Mouse (Mus musculus) intestine, postnatal 0 days (tissue): ENCODE results near the gene 5031439G07Rik. TPM values are rescaled to one million over a fixed set of nuclear protein-coding genes. Genes with fewer than 3 reads are reported as not detected.
A peak's percentile ranks its signal among the peaks of the same experiment; 100 is the strongest.

Experiments
- ATAC-seq: fragments of 200-750 bp; cut with Nextera tagmentation; 2 replicates; pipeline ENCODE4 v1.8.0; 2017; ENCODE audit warnings: mild to moderate bottlenecking, moderate TSS enrichment, moderate library complexity
- H3K27ac ChIP-seq: fragments of 300-500 bp; sonication (generic); 2 replicates; pipeline ENCODE4 v1.5.1; 2014; ENCODE audit warnings: mild to moderate bottlenecking, low read depth, low read length, moderate library complexity
- H3K27me3 ChIP-seq: fragments of 300-500 bp; sonication (generic); replicated peaks from 2 replicates; pipeline ENCODE4 v1.6.1; 2014; ENCODE audit warnings: low read length, mixed read lengths; ENCODE audit not compliant: control insufficient read depth, insufficient read depth
- H3K36me3 ChIP-seq: fragments of 300-500 bp; sonication (generic); 2 replicates; pipeline ENCODE4 v1.6.1; 2014; ENCODE audit warnings: mild to moderate bottlenecking, moderate library complexity; ENCODE audit not compliant: control insufficient read depth, insufficient read depth
- H3K4me1 ChIP-seq: fragments of 300-500 bp; sonication (generic); replicated peaks from 2 replicates; pipeline ENCODE4 v1.6.1; 2014; ENCODE audit warnings: antibody characterized with exemption, low read length, mixed read lengths; ENCODE audit not compliant: control insufficient read depth, insufficient read depth
- H3K4me2 ChIP-seq: fragments of 300-500 bp; sonication (generic); replicated peaks from 2 replicates; pipeline ENCODE4 v1.6.1; 2014; ENCODE audit warnings: low read depth, mild to moderate bottlenecking, moderate library complexity
- H3K4me3 ChIP-seq: fragments of 300-500 bp; sonication (generic); 2 replicates; pipeline ENCODE4 v1.5.1; 2014; ENCODE audit warnings: low read depth, low read length
- H3K9ac ChIP-seq: fragments of 300-500 bp; sonication (generic); 2 replicates; pipeline ENCODE4 v1.6.1; 2014; ENCODE audit warnings: mild to moderate bottlenecking, low read depth, low read length
- H3K9me3 ChIP-seq: fragments of 300-500 bp; sonication (generic); 2 replicates; pipeline ENCODE4 v1.6.1; 2016; ENCODE audit warnings: mixed run types; ENCODE audit not compliant: control insufficient read depth
- CTCF ChIP-seq: sonication (generic); IDR thresholded peaks from 2 replicates; pipeline ENCODE4 v1.5.1; 2016; ENCODE audit warnings: low read depth, mild to moderate bottlenecking, control low read depth, antibody characterized with exemption, moderate library complexity
- WGBS: fragments of 180-500 bp; shearing (Covaris S2); extraction: QIAGEN DNeasy Blood & Tissue Kit; methylation state at CpG from one replicate; pipeline ENCODE4 v1.1.7; 2014; 5-methylcytosine and 5-hydroxymethylcytosine counted together
- polyA plus RNA-seq: library from polyadenylated mRNA; unstranded; fragments of >200 nt; fragmentation: Nextera tagmentation; extraction: Ambion mirVana; gene quantifications from 2 replicates; pipeline ENCODE4 v1.2.1, GENCODE M21; 2015

Gene 5031439G07Rik
- polyA plus RNA-seq, 1 experiment from 2014 or later: 14.9 TPM

DNA sequence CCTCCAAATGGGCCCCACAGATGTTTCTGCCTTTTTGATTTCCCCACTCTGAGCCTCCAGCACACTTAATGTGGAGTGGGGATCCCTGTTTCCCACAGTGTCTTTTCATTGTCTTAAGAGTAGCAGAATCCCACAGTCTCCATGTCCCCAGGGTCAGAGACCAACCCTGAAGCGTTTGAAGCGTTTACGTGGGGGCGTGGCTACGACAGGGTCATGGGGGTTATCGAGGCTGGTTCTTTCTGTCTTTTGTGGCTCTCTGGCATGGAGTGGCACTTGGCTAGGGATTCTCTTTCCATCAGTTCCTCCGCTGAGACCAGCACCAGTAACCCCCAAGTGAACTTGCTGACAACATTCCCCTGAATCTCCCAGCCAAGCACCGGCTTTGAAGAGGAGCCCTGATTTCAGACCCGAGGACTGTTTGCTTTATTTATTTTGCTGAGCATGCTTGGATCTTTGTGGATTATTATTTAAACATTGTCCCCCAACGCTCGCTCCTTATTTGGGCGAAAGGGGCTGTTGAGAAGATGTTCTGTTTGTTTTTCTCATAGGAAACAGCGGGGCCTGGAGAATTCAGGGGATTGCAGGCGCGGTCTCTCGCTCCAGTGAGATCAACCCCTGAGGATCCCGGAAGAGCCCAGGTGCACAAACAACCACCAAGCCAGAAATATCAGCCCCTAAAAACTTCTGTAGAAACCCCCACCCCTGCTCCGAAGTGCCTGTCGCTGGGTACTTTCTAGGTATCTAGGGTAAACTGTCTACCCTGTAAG lies 23.7 kb upstream of the 5031439G07Rik start:
- Histone ChIP-seq H3K4me2 (peak overlapping the region; percentile 35), H3K9ac (0 out of 2 replicates have a peak overlapping the region, but pooled peaks have one; percentile 5), H3K27ac (peak overlapping the region; percentile 93), H3K9me3 (no peaks in the 10 kb centered on the region), H3K4me1 (no peaks in the 10 kb centered on the region), H3K27me3 (no peaks in the 10 kb centered on the region), H3K36me3 (no peaks in the 10 kb centered on the region), H3K4me3 (no peak overlapping the region)
- 9% methylated on average over 19 of the region's 19 CpGs for WGBS
- no peak for TF ChIP-seq CTCF
- peak; percentile 18 for ATAC-seq

DNA sequence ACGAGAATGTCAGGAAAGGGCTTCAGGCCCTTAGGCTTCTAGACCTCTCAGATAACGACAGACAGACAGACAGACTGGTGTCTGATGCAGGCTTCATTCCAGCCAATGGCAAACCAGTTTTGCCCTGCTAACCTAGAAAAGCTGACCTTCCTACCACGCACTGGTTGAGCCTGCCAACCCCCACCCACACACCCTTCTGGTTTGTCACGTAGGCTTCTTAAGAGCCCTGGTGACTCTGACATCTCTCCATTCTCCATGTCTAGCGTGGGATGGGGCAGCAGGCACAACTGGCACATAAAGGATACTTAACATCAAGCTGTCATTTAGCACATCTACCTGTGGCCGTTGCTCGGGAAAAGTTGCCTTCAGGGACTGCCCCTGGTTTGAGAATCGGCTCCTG lies 21.3 kb upstream of the 5031439G07Rik start:
- H3K4me3 ChIP-seq: no peak overlapping the region
- H3K36me3 ChIP-seq: no peaks in the 10 kb centered on the region
- no peak overlapping the region for H3K4me2 ChIP-seq
- WGBS: 85% methylated on average over 8 of the region's 8 CpGs
- no peaks in the 10 kb centered on the region for H3K27me3 ChIP-seq
- H3K9me3 ChIP-seq: no peaks in the 10 kb centered on the region
- no peak overlapping the region for H3K9ac ChIP-seq
- no peak for ATAC-seq
- H3K27ac ChIP-seq: no peak overlapping the region
- no peak for TF ChIP-seq CTCF
- no peaks in the 10 kb centered on the region for H3K4me1 ChIP-seq

DNA sequence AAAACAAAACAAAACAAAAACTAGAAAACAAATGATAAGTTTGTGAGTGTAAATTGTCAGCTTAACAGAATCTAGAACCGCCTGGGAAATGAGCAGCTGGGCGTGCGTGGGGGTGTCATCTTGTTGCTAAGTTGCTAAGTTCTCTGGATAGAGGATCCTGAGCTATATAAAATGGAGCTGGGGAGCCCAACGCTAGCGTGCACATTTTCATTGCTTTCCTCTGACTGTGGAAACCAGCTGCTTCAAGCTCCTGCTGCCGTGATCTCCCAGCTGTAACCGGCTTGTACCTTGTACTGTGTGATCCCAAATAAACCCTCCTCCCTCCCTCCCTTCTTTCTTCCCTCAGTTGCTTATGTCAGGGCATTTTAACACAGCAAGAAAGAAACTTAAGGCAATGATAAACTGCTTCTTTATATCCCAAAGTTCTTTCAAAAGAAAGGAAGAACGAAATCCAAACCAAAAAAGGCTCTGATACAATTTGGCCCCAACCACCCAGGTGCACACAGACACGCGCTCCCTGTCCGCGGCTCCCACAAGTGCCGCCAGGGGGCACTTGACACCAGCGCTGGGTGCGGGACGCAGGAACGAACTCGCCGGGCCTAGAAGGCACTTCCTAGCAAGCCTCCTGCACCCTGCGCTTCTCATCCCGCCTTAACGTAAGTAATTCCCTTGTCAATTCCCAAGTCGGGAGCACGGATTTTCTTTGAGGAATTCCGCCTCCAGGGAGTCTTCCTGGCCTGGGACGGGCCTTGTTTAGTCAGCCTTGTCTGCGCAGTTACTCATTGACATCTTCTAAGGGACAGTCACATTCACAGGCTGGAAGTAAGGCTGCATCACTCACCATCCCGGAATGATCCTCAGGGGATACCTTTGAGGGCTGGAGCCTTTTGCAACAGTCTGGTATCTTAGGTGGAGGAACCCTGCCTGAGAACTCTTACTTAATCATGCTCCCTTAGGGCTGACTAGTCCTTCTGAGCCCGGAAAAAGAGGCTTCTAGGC lies 12.9 kb upstream of the 5031439G07Rik start:
- TF ChIP-seq CTCF: peak; percentile 98
- ATAC-seq: peak; percentile 85
- H3K36me3 ChIP-seq: no peaks in the 10 kb centered on the region
- 17% methylated on average over 29 of the region's 29 CpGs for WGBS
- H3K27me3 ChIP-seq: no peaks in the 10 kb centered on the region
- no peak overlapping the region for H3K9ac ChIP-seq
- H3K4me3 ChIP-seq: no peak overlapping the region
- H3K4me1 ChIP-seq: no peaks in the 10 kb centered on the region
- H3K27ac ChIP-seq: no peak overlapping the region
- peak overlapping the region; percentile 21 for H3K4me2 ChIP-seq
- H3K9me3 ChIP-seq: no peaks in the 10 kb centered on the region

- no peak overlapping the region for H3K27ac ChIP-seq
- no peaks in the 10 kb centered on the region for H3K4me1 ChIP-seq
- 74% methylated on average over 7 of the region's 7 CpGs for WGBS
- H3K4me2 ChIP-seq: no peak overlapping the region
- no peak for ATAC-seq
- no peak overlapping the region for H3K4me3 ChIP-seq
- H3K27me3 ChIP-seq: no peaks in the 10 kb centered on the region
- TF ChIP-seq CTCF: no peak
- no peak overlapping the region for H3K9ac ChIP-seq
- no peaks in the 10 kb centered on the region for H3K36me3 ChIP-seq
- no peaks in the 10 kb centered on the region for H3K9me3 ChIP-seq
Observed at GRCm38 (mm10) chr15:84999911-85000310, 11.6 kb upstream of the 5031439G07Rik start.

DNA sequence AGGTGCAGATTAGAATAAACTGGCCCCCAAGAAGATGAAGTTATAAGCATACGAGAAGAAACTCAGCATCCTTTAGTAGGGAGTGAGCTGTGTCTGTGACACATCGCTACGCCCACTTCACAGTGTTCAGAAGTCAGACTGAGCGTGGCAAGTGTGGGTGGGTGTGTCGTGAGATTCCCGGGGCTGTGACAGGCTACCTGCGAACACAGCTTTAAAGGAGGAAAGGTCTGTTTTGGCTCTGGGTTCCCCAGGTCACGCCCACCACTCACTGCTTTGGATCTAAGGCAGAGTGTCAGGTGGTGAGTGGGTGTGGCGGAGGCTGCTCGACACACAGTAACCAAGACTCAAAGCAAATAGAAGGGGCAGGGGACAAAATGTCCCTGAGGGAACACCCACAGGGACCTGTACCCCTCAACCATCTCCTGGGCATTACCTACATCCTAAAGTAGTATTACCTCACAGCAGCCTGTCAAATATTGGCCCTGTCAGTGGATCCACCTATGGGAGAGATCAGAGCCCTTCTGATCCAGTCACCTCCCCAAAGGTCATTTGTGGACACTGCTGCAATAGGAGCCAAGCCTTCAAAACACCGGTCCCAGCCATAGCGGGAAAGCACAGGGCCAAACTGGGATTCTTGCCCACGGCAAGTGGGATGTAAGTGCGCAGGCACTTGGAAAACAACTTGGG lies 9.6 kb upstream of the 5031439G07Rik start:
- no peak for TF ChIP-seq CTCF
- H3K4me2 ChIP-seq: no peak overlapping the region
- 47% methylated on average over 14 of the region's 14 CpGs for WGBS
- H3K36me3 ChIP-seq: no peaks in the 10 kb centered on the region
- H3K9ac ChIP-seq: no peak overlapping the region
- no peak overlapping the region for H3K4me3 ChIP-seq
- no peaks in the 10 kb centered on the region for H3K9me3 ChIP-seq
- no peaks in the 10 kb centered on the region for H3K4me1 ChIP-seq
- ATAC-seq: no peak
- H3K27me3 ChIP-seq: no peaks in the 10 kb centered on the region
- no peak overlapping the region for H3K27ac ChIP-seq

DNA sequence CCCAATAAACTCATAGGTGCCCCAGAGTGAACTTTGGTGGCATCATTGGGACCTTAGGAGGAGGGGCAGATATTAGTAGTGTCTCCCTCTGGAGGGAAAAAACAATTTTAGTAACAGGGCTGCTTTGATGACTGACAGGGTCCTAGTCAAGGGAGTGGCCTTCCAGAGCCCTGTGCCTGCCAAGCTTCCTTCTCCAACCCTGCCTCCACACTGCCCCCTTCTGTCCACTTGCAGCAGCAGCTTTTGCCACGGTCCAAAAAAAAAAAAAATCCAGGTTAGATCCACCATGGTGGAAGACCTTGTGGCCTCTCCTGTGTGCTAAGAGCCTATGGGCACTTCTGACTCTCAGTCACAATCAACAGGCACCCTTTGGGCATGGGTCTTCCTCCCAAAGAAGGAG lies 7.6 kb upstream of the 5031439G07Rik start:
- Histone ChIP-seq H3K9me3 (no peaks in the 10 kb centered on the region), H3K4me3 (no peak overlapping the region), H3K4me1 (no peaks in the 10 kb centered on the region), H3K4me2 (no peak overlapping the region), H3K9ac (no peak overlapping the region), H3K27me3 (no peaks in the 10 kb centered on the region), H3K27ac (no peak overlapping the region), H3K36me3 (no peaks in the 10 kb centered on the region)
- 18% methylated on average over 1 of the region's 1 CpGs for WGBS
- no peak for ATAC-seq
- TF ChIP-seq CTCF: peak; percentile 82
